Comparison of ENCODE assay signal across 12 mouse cellular contexts in the genomic region with DNA sequence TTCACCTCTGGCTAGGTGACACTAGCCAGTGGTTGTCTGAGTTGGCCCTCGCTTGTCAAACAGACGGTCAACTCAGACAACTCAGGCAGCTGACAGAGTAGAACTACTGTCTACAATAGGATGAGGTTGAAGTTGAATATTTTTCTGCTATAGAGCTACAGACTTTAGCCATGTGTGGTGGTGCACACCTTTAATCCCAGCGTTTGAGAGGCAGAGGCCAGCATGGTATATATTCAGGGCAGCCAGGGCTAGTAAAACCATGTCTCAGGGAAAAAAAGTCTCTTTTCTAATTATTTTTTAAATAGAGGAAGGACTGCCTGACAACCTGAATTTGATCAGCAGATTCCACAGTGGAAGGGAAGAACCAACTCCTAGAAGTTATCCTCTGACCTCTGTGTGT. TPM values are rescaled to one million over a fixed set of nuclear protein-coding genes. Genes with fewer than 3 reads are reported as not detected.
DNase-seq lines count a peak whose midpoint lies in the region; ATAC-seq and TF ChIP-seq lines count a peak whose summit lies in the region.
"Had no signal": no experiment of that assay in that cellular context is flagged by ENCODE, and none has a peak within 500 bp of the region (broad histone marks: within the 10 kb centered on the region; RNA-seq: fewer than 3 reads in every experiment).

No protein-coding gene starts in this region.

- 0 out of 2 replicates have a peak overlapping the region, but pooled peaks have one; percentile 32 for H3K27ac ChIP-seq in forebrain, embryonic 13.5 days
- H3K27ac ChIP-seq in forebrain, embryonic 14.5 days (ENCODE audit: low read depth, low read length): no peak overlapping the region
- H3K27ac ChIP-seq in intestine, embryonic 16.5 days (ENCODE audit: low read length): 0 out of 2 replicates have a peak overlapping the region, but pooled peaks have one; percentile 25
- no peak overlapping the region for H3K27ac ChIP-seq in intestine, embryonic 15.5 days
- peak overlapping the region; percentile 75 for H3K27ac ChIP-seq in bone marrow macrophage, adult 2 months (ENCODE audit: insufficient read depth, low read depth, low read length)
- 0 out of 2 replicates have a peak overlapping the region, but pooled peaks have one; percentile 7 for H3K27ac ChIP-seq in hindbrain, postnatal 0 days
- H3K27ac ChIP-seq: neural tube, embryonic 12.5 days had no signal

- whole genome bisulfite sequencing in forebrain, embryonic 13.5 days: 82% methylated on average over 3 of the region's 3 CpGs
- 89% methylated on average over 3 of the region's 3 CpGs for WGBS in forebrain, embryonic 14.5 days
- WGBS in intestine, embryonic 16.5 days: 83% methylated on average over 3 of the region's 3 CpGs
- WGBS in intestine, embryonic 15.5 days: 81% methylated on average over 3 of the region's 3 CpGs
- WGBS in hindbrain, postnatal 0 days: 85% methylated on average over 3 of the region's 3 CpGs

- no peak for TF ChIP-seq CTCF in bone marrow macrophage, adult 2 months (IDR thresholded peaks at IDR 0.05; ENCODE audit: low read depth, low read length)
- no peak for TF ChIP-seq CTCF in hindbrain, postnatal 0 days (IDR thresholded peaks at IDR 0.05; ENCODE audit: low read depth)

- no peak for DNase-seq in forebrain, embryonic 14.5 days (ENCODE audit: low spot score)
- no peak for DNase-seq in hindbrain, postnatal 0 days (ENCODE audit: low spot score)
- no peak for DNase-seq in retina, postnatal 1 day
- no peak for DNase-seq in cerebellum, adult 11 months
- DNase-seq: cerebellum, adult 9-11 months; lung, postnatal 4 days had no signal

- H3K27me3 ChIP-seq in forebrain, embryonic 13.5 days: no peaks in the 10 kb centered on the region
- no peaks in the 10 kb centered on the region for H3K27me3 ChIP-seq in forebrain, embryonic 14.5 days (replicated peaks; ENCODE audit: control insufficient read depth, insufficient read depth, low read length)
- H3K27me3 ChIP-seq in intestine, embryonic 16.5 days (replicated peaks; ENCODE audit: control insufficient read depth, insufficient read depth, low read length): no peaks in the 10 kb centered on the region
- no peaks in the 10 kb centered on the region for H3K27me3 ChIP-seq in intestine, embryonic 15.5 days (replicated peaks)
- H3K27me3 ChIP-seq in hindbrain, postnatal 0 days (ENCODE audit: insufficient read depth, low read length): no peaks in the 10 kb centered on the region
- H3K27me3 ChIP-seq: neural tube, embryonic 12.5 days had no signal

- no peaks in the 10 kb centered on the region for H3K9me3 ChIP-seq in forebrain, embryonic 13.5 days (replicated peaks)
- no peaks in the 10 kb centered on the region for H3K9me3 ChIP-seq in forebrain, embryonic 14.5 days (replicated peaks; ENCODE audit: control insufficient read depth, low read length)
- no peaks in the 10 kb centered on the region for H3K9me3 ChIP-seq in intestine, embryonic 16.5 days (ENCODE audit: control insufficient read depth, low read length)
- H3K9me3 ChIP-seq in intestine, embryonic 15.5 days: no peaks in the 10 kb centered on the region
- H3K9me3 ChIP-seq in hindbrain, postnatal 0 days (ENCODE audit: low read length): no peaks in the 10 kb centered on the region
- H3K9me3 ChIP-seq: neural tube, embryonic 12.5 days had no signal

- no peak overlapping the region for H3K9ac ChIP-seq in forebrain, embryonic 13.5 days
- no peak overlapping the region for H3K9ac ChIP-seq in forebrain, embryonic 14.5 days (ENCODE audit: low read length)
- no peak overlapping the region for H3K9ac ChIP-seq in intestine, embryonic 16.5 days (ENCODE audit: low read depth, low read length)
- H3K9ac ChIP-seq in intestine, embryonic 15.5 days: no peak overlapping the region
- H3K9ac ChIP-seq in hindbrain, postnatal 0 days (replicated peaks; ENCODE audit: low read length): no peak overlapping the region
- H3K9ac ChIP-seq: neural tube, embryonic 12.5 days had no signal

- H3K36me3 ChIP-seq in forebrain, embryonic 13.5 days (ENCODE audit: poor library complexity, severe bottlenecking): no peaks in the 10 kb centered on the region
- no peaks in the 10 kb centered on the region for H3K36me3 ChIP-seq in forebrain, embryonic 14.5 days (ENCODE audit: control insufficient read depth, insufficient read depth, low read length)
- H3K36me3 ChIP-seq in intestine, embryonic 16.5 days (ENCODE audit: control insufficient read depth, insufficient read depth, low read length): no peaks in the 10 kb centered on the region
- no peaks in the 10 kb centered on the region for H3K36me3 ChIP-seq in intestine, embryonic 15.5 days
- H3K36me3 ChIP-seq in hindbrain, postnatal 0 days (ENCODE audit: insufficient read depth, low read length): no peaks in the 10 kb centered on the region
- H3K36me3 ChIP-seq: neural tube, embryonic 12.5 days had no signal

- TF ChIP-seq POLR2A in bone marrow macrophage, adult 2 months (IDR thresholded peaks at IDR 0.05; ENCODE audit: borderline replicate concordance, low read depth, low read length): no peak

- peak overlapping the region; percentile 38 for H3K4me2 ChIP-seq in forebrain, embryonic 13.5 days
- no peak overlapping the region for H3K4me2 ChIP-seq in forebrain, embryonic 14.5 days (ENCODE audit: low read length)
- no peak overlapping the region for H3K4me2 ChIP-seq in intestine, embryonic 16.5 days (ENCODE audit: low read depth, low read length)
- no peak overlapping the region for H3K4me2 ChIP-seq in intestine, embryonic 15.5 days (replicated peaks)
- H3K4me2 ChIP-seq in hindbrain, postnatal 0 days (ENCODE audit: low read depth, low read length): no peak overlapping the region
- H3K4me2 ChIP-seq: neural tube, embryonic 12.5 days had no signal

- H3K4me3 ChIP-seq in forebrain, embryonic 13.5 days: no peak overlapping the region
- H3K4me3 ChIP-seq in forebrain, embryonic 14.5 days (ENCODE audit: low read depth, low read length): no peak overlapping the region
- no peak overlapping the region for H3K4me3 ChIP-seq in intestine, embryonic 16.5 days (ENCODE audit: low read length)
- H3K4me3 ChIP-seq in intestine, embryonic 15.5 days (replicated peaks): no peak overlapping the region
- H3K4me3 ChIP-seq in bone marrow macrophage, adult 2 months (ENCODE audit: insufficient read depth, low read length): peak overlapping the region; percentile 17
- H3K4me3 ChIP-seq in hindbrain, postnatal 0 days (ENCODE audit: low read length): no peak overlapping the region
- H3K4me3 ChIP-seq: neural tube, embryonic 12.5 days had no signal

- H3K4me1 ChIP-seq in forebrain, embryonic 13.5 days: peaks cover 12% of the 10 kb centered on the region
- peaks cover 5% of the 10 kb centered on the region; the same call in 1 of the 2 replicates for H3K4me1 ChIP-seq in forebrain, embryonic 14.5 days (ENCODE audit: control insufficient read depth, insufficient read depth, low read length)
- H3K4me1 ChIP-seq in intestine, embryonic 16.5 days (ENCODE audit: control insufficient read depth, insufficient read depth, low read length): peaks cover 4% of the 10 kb centered on the region; the same call in 1 of the 2 replicates
- H3K4me1 ChIP-seq in intestine, embryonic 15.5 days (replicated peaks): no peaks in the 10 kb centered on the region
- H3K4me1 ChIP-seq in bone marrow macrophage, adult 2 months (ENCODE audit: control insufficient read depth, insufficient read depth, low read length): peaks cover 33% of the 10 kb centered on the region
- H3K4me1 ChIP-seq in hindbrain, postnatal 0 days (ENCODE audit: insufficient read depth, low read length): peaks cover 4% of the 10 kb centered on the region; the same call in 1 of the 2 replicates

- ATAC-seq in forebrain, embryonic 13.5 days: no peak
- ATAC-seq in forebrain, embryonic 14.5 days: no peak
- ATAC-seq in intestine, embryonic 16.5 days: no peak
- ATAC-seq in intestine, embryonic 15.5 days: no peak
- ATAC-seq in hindbrain, postnatal 0 days: no peak
- ATAC-seq: intestine, postnatal 0 days had no signal

RNA-seq across cellular contexts. Expression of a gene that starts 10.8 kb away (rescaled TPM):
- 3.1 and 3.6 TPM in 2 replicates for polyA plus RNA-seq in forebrain, embryonic 13.5 days (2015; fragmentation: Nextera tagmentation; extraction: Ambion mirVana)
- 2.5 and 3.6 TPM in 2 replicates for polyA plus RNA-seq in forebrain, embryonic 14.5 days (2014; fragmentation: Nextera tagmentation; extraction: Ambion mirVana)
- 5.7 TPM in 2 replicates for polyA plus RNA-seq in intestine, embryonic 16.5 days (2015; fragmentation: Nextera tagmentation; extraction: Ambion mirVana)
- 6.8 and 7.6 TPM in 2 replicates for polyA plus RNA-seq in intestine, embryonic 15.5 days (2015; fragmentation: Nextera tagmentation; extraction: Ambion mirVana)
- polyA plus RNA-seq in bone marrow macrophage, adult 2 months (2012; ENCODE audit: insufficient read depth, insufficient read length, missing spikeins): 29.1 and 36.1 TPM in 2 replicates
- total RNA-seq in hindbrain, postnatal 0 days (2014; rRNA removed): 12.7 and 14.9 TPM in 2 replicates
- 4.6 and 4.8 TPM in 2 replicates for polyA plus RNA-seq in hindbrain, postnatal 0 days (2015; fragmentation: Nextera tagmentation; extraction: Ambion mirVana)

RNA-seq across cellular contexts. Expression of a gene that starts 39.7 kb away (rescaled TPM):
- 17.9 and 22.8 TPM in 2 replicates for polyA plus RNA-seq in forebrain, embryonic 13.5 days (2015; fragmentation: Nextera tagmentation; extraction: Ambion mirVana)
- polyA plus RNA-seq in forebrain, embryonic 14.5 days (2014; fragmentation: Nextera tagmentation; extraction: Ambion mirVana): 29.5 and 31.7 TPM in 2 replicates
- 21.7 and 22.0 TPM in 2 replicates for polyA plus RNA-seq in intestine, embryonic 16.5 days (2015; fragmentation: Nextera tagmentation; extraction: Ambion mirVana)
- polyA plus RNA-seq in intestine, embryonic 15.5 days (2015; fragmentation: Nextera tagmentation; extraction: Ambion mirVana): 21.5 and 22.1 TPM in 2 replicates
- 8.9 and 9.8 TPM in 2 replicates for polyA plus RNA-seq in bone marrow macrophage, adult 2 months (2012; ENCODE audit: insufficient read depth, insufficient read length, missing spikeins)
- 25.8 and 31.6 TPM in 2 replicates for total RNA-seq in hindbrain, postnatal 0 days (2014; rRNA removed)
- polyA plus RNA-seq in hindbrain, postnatal 0 days (2015; fragmentation: Nextera tagmentation; extraction: Ambion mirVana): 30.2 and 31.7 TPM in 2 replicates

Comparison
In these comparisons a context has a peak if more than half of its experiments do, and no peak if none do; other contexts are left out.
1. H3K27ac ChIP-seq: peak in forebrain, embryonic 13.5 days (single experiment), intestine, embryonic 16.5 days (single experiment), bone marrow macrophage, adult 2 months (single experiment) and hindbrain, postnatal 0 days (single experiment); none in forebrain, embryonic 14.5 days (single experiment) and intestine, embryonic 15.5 days (single experiment).